Mouse (Mus musculus): ENCODE measurements around the gene Gm3512.
"Not testable (repeated sequence)": the region's sequence is repeated elsewhere in the genome, so short reads cannot be mapped to it uniquely, and the experiment has no call there.

The Gm3512 gene

GRCm38 (mm10) chr14:7174483-7174971 is at the start of gene Gm3512:
Gm3512 (minus strand) TSS chr14:7174533.
- DNase-seq, result peak in 1 of 2 experiments; percentile 16

GRCm38 (mm10) chr14:7200070-7200469 is 25.7 kb upstream of the Gm3512 start:
- DNase-seq, result peak; percentile 2 to 23

GRCm38 (mm10) chr14:7194440-7194839 is 20.1 kb upstream of the Gm3512 start, which contains the start of gene Gm16434:
Gm16434 (minus strand) TSS chr14:7194540.
- not testable (repeated sequence) for DNase-seq

GRCm38 (mm10) chr14:7125312-7125711 is 49.0 kb downstream of the Gm3512 start, which contains the start of gene Gm6676:
Gm6676 (minus strand) TSS chr14:7125412.
- DNase-seq, result not testable (repeated sequence)

DNA sequence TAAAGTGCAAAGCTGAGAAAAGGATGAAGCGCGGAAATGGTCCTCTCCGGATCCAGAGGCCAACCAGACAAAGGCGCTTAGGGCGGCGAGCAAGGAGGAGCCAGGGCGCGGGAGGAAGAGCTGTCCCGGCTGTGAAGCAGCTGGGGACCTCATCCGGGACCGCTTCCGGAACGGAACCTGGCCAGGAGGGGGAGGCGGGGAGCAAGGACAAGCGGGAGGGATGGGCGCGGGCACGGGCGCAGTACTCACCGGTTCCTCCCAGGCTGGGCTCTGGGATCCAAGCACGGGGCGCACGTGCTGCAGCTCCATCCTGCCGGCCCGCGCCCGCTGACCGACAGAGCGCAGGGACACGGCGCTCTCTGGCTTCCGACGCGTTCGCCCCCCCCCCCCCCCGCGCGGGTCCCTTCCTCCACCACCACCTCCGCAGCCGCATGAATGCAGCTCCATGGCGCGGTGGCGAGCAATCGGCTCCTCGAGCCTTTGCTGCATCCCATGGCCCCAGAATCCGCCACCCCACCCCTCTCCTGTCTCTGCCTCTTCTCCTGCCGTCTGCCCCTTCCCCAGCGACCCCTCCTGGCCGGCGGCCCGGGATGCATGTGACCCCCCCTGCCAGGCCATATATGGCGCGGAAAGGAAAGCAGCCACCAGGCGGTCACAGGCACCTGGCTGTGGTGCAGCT is 69.1 kb downstream of the Gm3512 start:
- peak; percentile 1 to 8 for DNase-seq
